Mouse (Mus musculus) stomach, postnatal 0 days (tissue): ENCODE results near the gene Rbm33.

ENCODE experiments used
- CTCF ChIP-seq: IDR thresholded peaks from 2 replicates; pipeline ENCODE4 v1.5.1; 2016; ENCODE audit warnings: antibody characterized with exemption, low read depth, mild to moderate bottlenecking, moderate library complexity
- EP300 ChIP-seq: optimal IDR thresholded peaks from 2 replicates; pipeline ENCODE3; 2016; ENCODE audit warnings: antibody characterized with exemption

DNA sequence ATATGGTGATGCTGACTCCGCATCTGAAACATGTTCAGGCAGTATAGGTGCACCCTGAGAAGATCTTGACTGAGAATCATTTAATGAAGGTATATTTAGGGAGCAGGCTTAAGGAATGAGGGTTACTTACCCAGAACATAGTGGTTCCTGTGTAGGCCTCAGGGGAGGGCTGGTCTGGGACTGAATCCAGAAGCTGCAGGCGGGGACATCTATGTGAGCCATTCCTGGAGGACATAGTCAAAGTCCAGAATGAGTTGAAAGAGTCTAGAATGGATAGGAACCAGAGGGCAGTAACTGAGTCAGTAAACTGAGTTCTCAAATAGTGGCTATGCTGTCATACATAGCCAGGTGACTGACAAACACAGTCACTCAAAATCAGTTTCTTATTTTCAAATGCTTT lies 16.8 kb downstream of the Rbm33 start:
- TF ChIP-seq CTCF (no peak), EP300 (no peak)
